Mouse (Mus musculus) neural tube, embryonic 11.5 days (tissue): ENCODE measurements around the gene Wdr18. TPM values are rescaled to one million over a fixed set of nuclear protein-coding genes. Genes with fewer than 3 reads are reported as not detected.

ENCODE experiments used
- ATAC-seq: fragments of 200-750 bp; cut with Nextera tagmentation; 2 replicates; pipeline ENCODE4 v1.8.0; 2017; ENCODE audit warnings: moderate number of reproducible peaks, mild to moderate bottlenecking, moderate TSS enrichment, moderate library complexity; ENCODE audit not compliant: insufficient read depth, low FRiP score, low TSS enrichment
- DNase-seq: peaks from one replicate; pipeline ENCODE4 v3.0.0-alpha.2; 2015; ENCODE audit warnings: low spot score
- H3K27ac ChIP-seq: fragments of 300-500 bp; sonication (generic); 2 replicates; pipeline ENCODE4 v1.5.1; 2014; ENCODE audit warnings: low read depth, mild to moderate bottlenecking, low read length
- H3K27me3 ChIP-seq: fragments of 300-500 bp; sonication (generic); 2 replicates; pipeline ENCODE4 v1.6.1; 2014; ENCODE audit warnings: mild to moderate bottlenecking, low read length, mixed read lengths; ENCODE audit not compliant: control insufficient read depth, insufficient read depth
- H3K36me3 ChIP-seq: fragments of 300-500 bp; sonication (generic); 2 replicates; pipeline ENCODE4 v1.6.1; 2014; ENCODE audit warnings: mild to moderate bottlenecking, low read length, moderate library complexity, mixed read lengths; ENCODE audit not compliant: control insufficient read depth, insufficient read depth
- H3K4me1 ChIP-seq: fragments of 300-500 bp; sonication (generic); 2 replicates; pipeline ENCODE4 v1.6.1; 2014; ENCODE audit warnings: low read length, mixed read lengths; ENCODE audit not compliant: control insufficient read depth, insufficient read depth
- H3K4me2 ChIP-seq: fragments of 300-500 bp; sonication (generic); 2 replicates; pipeline ENCODE4 v1.6.1; 2014; ENCODE audit warnings: low read depth, mild to moderate bottlenecking, moderate library complexity
- H3K4me3 ChIP-seq: fragments of 300-500 bp; sonication (generic); 2 replicates; pipeline ENCODE4 v1.5.1; 2014; ENCODE audit warnings: low read depth, low read length
- H3K9ac ChIP-seq: fragments of 300-500 bp; sonication (generic); 2 replicates; pipeline ENCODE4 v1.6.1; 2014; ENCODE audit warnings: mild to moderate bottlenecking, low read length
- H3K9me3 ChIP-seq: fragments of 300-500 bp; sonication (generic); 2 replicates; pipeline ENCODE4 v1.6.1; 2016; ENCODE audit warnings: low read length; ENCODE audit not compliant: control insufficient read depth
- WGBS: fragments of 180-500 bp; shearing (Covaris S2); extraction: QIAGEN DNeasy Blood & Tissue Kit; methylation state at CpG from one replicate; pipeline ENCODE4 v1.1.7; 2014; 5-methylcytosine and 5-hydroxymethylcytosine counted together
- polyA plus RNA-seq: library from polyadenylated mRNA; unstranded; fragments of >200 nt; fragmentation: Nextera tagmentation; extraction: Ambion mirVana; gene quantifications from 2 replicates; pipeline ENCODE4 v1.2.1, GENCODE M21; 2014

The Wdr18 gene
- polyA plus RNA-seq, 1 experiment from 2014 or later = 115 TPM

GRCm38 (mm10) chr10:79976071-79976721 lies 16.2 kb downstream of the Wdr18 start:
- Histone ChIP-seq H3K27me3 (peaks cover 10% of the 10 kb centered on the region), H3K4me3 (no peak overlapping the region), H3K9ac (no peak overlapping the region), H3K36me3 (peaks cover 37% of the 10 kb centered on the region), H3K27ac (no peak overlapping the region), H3K4me2 (no peak overlapping the region), H3K9me3 (no peaks in the 10 kb centered on the region), H3K4me1 (no peaks in the 10 kb centered on the region)
- no peak for ATAC-seq
- no peak for DNase-seq
- 82% methylated on average over 26 of the region's 28 CpGs for WGBS

- H3K36me3 ChIP-seq = peaks cover 37% of the 10 kb centered on the region
- no peak overlapping the region for H3K27ac ChIP-seq
- H3K4me3 ChIP-seq = no peak overlapping the region
- no peak for ATAC-seq
- H3K9ac ChIP-seq = no peak overlapping the region
- H3K4me1 ChIP-seq = no peaks in the 10 kb centered on the region
- H3K4me2 ChIP-seq = no peak overlapping the region
- whole genome bisulfite sequencing = 71% methylated on average over 31 of the region's 36 CpGs
- no peak for DNase-seq
- no peaks in the 10 kb centered on the region for H3K9me3 ChIP-seq
- peaks cover 4% of the 10 kb centered on the region for H3K27me3 ChIP-seq
These were observed 16.8 kb downstream of the Wdr18 start for GRCm38 (mm10) chr10:79976722-79977107.

- no peak overlapping the region for H3K4me3 ChIP-seq
- WGBS = 75% methylated on average over 28 of the region's 28 CpGs
- no peak overlapping the region for H3K27ac ChIP-seq
- H3K36me3 ChIP-seq = peaks cover 37% of the 10 kb centered on the region
- H3K4me1 ChIP-seq = 0 out of 2 replicates have a peak, but pooled peaks cover under 1% of the 10 kb centered on the region
- DNase-seq (no peak), ATAC-seq (no peak)
- H3K27me3 ChIP-seq = no peaks in the 10 kb centered on the region; the same call in 1 of the 2 replicates
- H3K9ac ChIP-seq = no peak overlapping the region
- H3K4me2 ChIP-seq = no peak overlapping the region
- H3K9me3 ChIP-seq = no peaks in the 10 kb centered on the region
These were observed 17.4 kb downstream of the Wdr18 start for GRCm38 (mm10) chr10:79977324-79977723.

GRCm38 (mm10) chr10:79978061-79978460 lies 18.1 kb downstream of the Wdr18 start:
- H3K27ac ChIP-seq = no peak overlapping the region
- no peak overlapping the region for H3K4me2 ChIP-seq
- WGBS = 97% methylated on average over 20 of the region's 21 CpGs
- ATAC-seq (no peak), DNase-seq (no peak)
- H3K4me3 ChIP-seq = no peak overlapping the region
- peaks cover 8% of the 10 kb centered on the region for H3K4me1 ChIP-seq
- H3K27me3 ChIP-seq = no peaks in the 10 kb centered on the region
- no peaks in the 10 kb centered on the region for H3K9me3 ChIP-seq
- peaks cover 37% of the 10 kb centered on the region for H3K36me3 ChIP-seq
- no peak overlapping the region for H3K9ac ChIP-seq

- ATAC-seq (no peak), DNase-seq (no peak)
- 92% methylated on average over 22 of the region's 22 CpGs for WGBS
- no peak overlapping the region for H3K4me2 ChIP-seq
- no peak overlapping the region for H3K4me3 ChIP-seq
- no peaks in the 10 kb centered on the region for H3K9me3 ChIP-seq
- H3K27me3 ChIP-seq = no peaks in the 10 kb centered on the region
- H3K36me3 ChIP-seq = peaks cover 37% of the 10 kb centered on the region
- H3K9ac ChIP-seq = no peak overlapping the region
- peaks cover 13% of the 10 kb centered on the region for H3K4me1 ChIP-seq
- H3K27ac ChIP-seq = no peak overlapping the region
These were observed 19.6 kb downstream of the Wdr18 start for GRCm38 (mm10) chr10:79979401-79980155.

GRCm38 (mm10) chr10:79983205-79983604 lies 23.3 kb downstream of the Wdr18 start:
- Histone ChIP-seq H3K27me3 (peaks cover 12% of the 10 kb centered on the region), H3K27ac (no peak overlapping the region), H3K4me1 (peaks cover 20% of the 10 kb centered on the region), H3K4me2 (peak overlapping the region; percentile 79), H3K9me3 (no peaks in the 10 kb centered on the region), H3K36me3 (peaks cover 8% of the 10 kb centered on the region), H3K9ac (peak overlapping the region; percentile 89), H3K4me3 (peak overlapping the region; percentile 86)
- ATAC-seq (no peak), DNase-seq (no peak)
- 77% methylated on average over 5 of the region's 5 CpGs for WGBS

GRCm38 (mm10) chr10:79983670-79984069 lies 23.7 kb downstream of the Wdr18 start:
- Histone ChIP-seq H3K27ac (peak overlapping the region; percentile 87), H3K27me3 (peaks cover 16% of the 10 kb centered on the region), H3K4me2 (peak overlapping the region; percentile 79), H3K36me3 (peaks cover 5% of the 10 kb centered on the region; the same call in 1 of the 2 replicates), H3K4me1 (peaks cover 20% of the 10 kb centered on the region), H3K9me3 (no peaks in the 10 kb centered on the region), H3K9ac (peak overlapping the region; percentile 89), H3K4me3 (peak overlapping the region; percentile 86)
- ATAC-seq (no peak), DNase-seq (peak; percentile 58)
- under 1% methylated on average over 13 of the region's 21 CpGs for WGBS

- Histone ChIP-seq H3K4me2 (peak within 1 kb of the TSS; percentile 79), H3K27me3 (peaks cover 23% of the 10 kb centered on the region), H3K4me1 (peaks cover 20% of the 10 kb centered on the region), H3K27ac (peak within 1 kb of the TSS; percentile 87), H3K9ac (peak within 1 kb of the TSS; percentile 89), H3K9me3 (no peaks in the 10 kb centered on the region), H3K36me3 (0 out of 2 replicates have a peak, but pooled peaks cover 2% of the 10 kb centered on the region), H3K4me3 (peak within 1 kb of the TSS; percentile 86)
- under 1% methylated on average over 49 of the region's 49 CpGs for WGBS
- ATAC-seq (peak; percentile 78), DNase-seq (peak; percentile 93)
These were observed 24.4 kb downstream of the Wdr18 start, which contains the start of gene Tmem259 for GRCm38 (mm10) chr10:79984195-79984816. TSS of gene Tmem259 (minus strand) at chr10:79984330.
